Mouse (Mus musculus) brain, adult 2 months (tissue): ENCODE measurements at regions not wholly inside any gene's neighbourhood (a gene's known extent, or its start where the extent isn't known, plus 50 kb on each side); places are given as distances from the start of the nearest gene placed in this dataset.

Experiments used
- DNase-seq: peaks from one replicate; pipeline ENCODE4 v3.0.0; 2011; ENCODE audit warnings: low read depth, low spot score

DNA sequence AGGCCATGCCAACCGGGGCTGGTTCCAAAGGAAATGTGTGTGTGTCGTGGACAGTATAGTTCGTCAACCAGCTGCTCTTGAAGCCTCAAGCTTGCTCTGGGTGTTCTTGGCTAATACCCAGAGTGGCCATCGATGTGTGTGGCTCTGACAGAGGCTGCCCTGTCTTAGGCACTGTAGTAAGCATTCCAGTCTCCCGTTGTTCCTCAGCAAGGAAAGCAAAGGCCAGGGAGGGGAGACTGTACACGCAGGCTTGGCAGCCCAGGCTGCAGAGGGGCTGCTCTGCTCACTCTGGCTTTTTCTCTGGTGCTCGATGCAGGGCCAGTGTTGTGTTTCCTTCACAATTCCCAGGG is 106.1 kb upstream of the Unc5b start:
- no peak for DNase-seq

DNA sequence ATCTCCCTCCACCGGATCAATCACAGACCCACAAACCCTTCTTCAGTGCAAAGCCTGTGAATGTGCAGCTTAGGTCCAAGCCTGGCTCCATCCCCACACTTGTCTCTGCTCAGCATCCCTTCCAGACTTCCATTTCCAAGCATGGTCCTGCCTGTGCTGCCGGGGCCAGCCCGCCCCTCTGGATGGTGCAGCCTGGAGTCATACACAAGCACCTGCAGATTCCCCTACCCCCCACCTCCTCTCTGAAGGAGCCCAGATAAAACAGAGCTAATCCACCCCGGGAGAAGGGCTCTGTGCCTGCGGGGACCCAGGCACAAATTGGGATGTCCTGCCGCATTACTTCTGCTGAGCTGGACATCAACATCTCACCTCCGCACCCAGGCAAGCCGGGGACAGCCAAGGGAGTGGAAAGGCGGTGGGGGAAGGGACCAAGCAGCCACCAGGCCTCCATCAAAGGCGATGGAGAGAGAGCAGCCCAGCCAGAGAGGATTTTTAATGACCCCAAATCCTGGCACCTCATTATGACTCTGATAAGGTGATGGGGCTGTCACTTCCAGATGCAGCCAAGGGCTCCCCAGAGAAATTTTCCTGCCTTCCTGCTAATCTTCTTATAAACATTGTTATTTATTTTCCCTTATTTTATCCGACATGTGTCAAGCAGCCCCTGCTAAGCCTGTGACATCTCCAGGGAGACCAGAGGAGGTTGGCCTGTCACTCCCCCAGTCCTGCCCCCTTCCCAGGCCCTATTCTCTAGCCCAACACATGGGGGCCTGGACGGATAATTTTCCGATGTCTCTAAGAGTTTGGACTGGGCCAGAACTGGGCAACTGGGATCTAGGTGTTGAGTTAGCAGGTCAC is 105.5 kb upstream of the Unc5b start:
- no peak for DNase-seq

DNA sequence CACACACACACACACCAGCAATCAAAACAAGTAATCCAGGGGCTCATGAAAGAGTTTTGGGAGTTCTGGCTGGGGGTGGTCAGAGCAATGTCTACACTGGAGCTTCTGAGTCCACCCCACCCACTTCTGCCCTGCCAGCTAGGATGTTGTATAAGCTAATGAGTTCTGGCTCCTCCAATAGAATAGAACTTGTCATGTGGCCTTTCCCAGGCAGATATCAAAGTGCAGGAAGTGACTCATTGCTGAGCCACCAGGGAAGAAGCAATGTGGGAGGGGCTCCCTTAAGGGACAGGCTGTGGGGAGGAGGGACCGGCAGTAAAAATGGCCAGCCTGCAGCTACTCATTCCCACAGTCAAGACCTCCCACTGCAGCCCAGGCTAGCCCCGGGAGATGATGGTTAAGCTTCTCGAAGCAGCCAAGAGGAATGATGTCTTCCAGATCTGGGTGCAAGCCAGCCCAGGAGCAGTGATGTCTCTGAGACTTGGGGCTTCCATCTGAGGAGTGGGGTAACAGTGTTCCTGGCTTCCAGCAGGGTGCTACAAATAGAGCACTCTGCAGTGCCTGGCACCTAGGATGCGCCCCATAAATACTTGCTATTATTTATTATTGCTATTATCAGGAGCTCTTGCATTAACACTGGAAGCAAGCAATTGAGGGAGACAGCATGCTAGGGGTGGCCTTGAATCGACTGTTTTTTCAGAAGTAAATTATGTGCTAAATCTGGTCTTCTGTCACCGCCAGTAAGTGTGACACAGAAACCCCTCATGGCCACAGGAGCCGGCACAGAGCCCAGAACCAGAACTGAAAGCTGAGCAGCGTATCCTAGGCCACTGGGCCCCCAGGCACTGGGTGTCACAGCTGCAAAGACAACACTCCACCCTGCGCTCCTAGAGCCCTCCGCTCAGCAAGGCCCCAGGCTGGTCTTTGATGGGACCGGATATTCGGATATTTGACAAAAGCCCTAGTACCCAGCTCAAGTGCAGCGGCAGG is 103.2 kb upstream of the Unc5b start:
- peak; percentile 85 for DNase-seq

DNA sequence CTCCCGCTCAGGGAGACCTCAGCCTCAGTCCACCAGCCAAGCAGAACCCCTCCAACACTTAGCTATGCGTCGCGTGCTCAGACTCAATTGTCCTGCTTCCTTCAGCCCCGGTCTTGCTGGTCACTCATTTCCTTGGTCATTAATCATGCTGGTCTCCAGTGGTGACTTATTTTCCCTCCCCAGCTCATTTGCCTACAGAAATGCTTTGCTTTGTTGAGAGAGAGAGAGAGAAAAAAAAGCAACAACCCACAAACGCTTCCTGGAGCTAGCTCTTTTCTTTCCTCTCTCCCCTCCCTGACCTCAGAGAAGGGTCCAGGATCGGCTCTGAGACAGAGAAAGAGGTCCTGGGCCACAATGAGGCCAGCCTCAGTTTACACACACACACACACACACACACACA is 102.5 kb upstream of the Unc5b start:
- no peak for DNase-seq

DNA sequence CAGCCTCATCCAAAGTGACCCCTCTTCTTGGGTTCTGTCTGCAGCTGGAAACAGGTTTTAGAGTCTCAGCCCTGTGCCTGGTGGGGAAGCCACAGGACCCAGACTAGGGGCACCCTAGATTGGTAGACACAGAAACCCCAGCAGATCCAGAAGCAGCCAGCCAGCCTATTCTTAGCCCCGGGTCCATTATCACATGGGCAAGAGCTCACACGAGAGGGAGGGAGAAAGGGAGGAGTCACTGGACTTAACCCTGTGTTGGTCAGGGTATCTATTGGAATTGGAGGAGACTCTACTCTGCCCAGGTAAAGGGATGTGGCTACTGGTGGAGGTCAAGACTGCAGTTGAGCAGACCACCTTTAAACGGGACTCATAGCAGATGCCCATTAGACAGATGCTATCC is 101.5 kb upstream of the Unc5b start:
- no peak for DNase-seq

DNA sequence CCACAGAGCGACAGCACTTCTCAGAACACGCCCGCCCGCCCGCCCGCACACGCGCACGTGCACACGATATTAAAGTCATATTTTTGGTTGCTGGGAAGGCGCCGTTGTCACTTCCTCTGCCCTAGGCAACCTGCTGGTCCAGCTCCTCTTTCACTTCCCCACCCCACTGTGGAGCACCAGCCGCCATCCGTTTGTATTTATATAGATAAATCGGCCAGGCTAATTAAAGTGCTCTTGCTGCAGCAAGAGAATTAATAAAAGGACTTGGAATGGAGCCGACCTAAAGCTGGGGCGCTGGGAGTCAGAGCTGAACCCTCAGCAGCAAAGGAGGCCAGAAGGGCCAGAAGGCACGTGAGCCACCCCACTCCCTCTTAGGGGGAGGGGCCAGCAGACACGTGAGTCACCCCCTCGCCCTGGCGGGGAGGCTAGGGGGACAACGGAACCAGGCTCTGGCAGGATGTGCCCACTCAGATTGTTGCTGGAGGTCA is 100.6 kb upstream of the Unc5b start:
- no peak for DNase-seq

DNA sequence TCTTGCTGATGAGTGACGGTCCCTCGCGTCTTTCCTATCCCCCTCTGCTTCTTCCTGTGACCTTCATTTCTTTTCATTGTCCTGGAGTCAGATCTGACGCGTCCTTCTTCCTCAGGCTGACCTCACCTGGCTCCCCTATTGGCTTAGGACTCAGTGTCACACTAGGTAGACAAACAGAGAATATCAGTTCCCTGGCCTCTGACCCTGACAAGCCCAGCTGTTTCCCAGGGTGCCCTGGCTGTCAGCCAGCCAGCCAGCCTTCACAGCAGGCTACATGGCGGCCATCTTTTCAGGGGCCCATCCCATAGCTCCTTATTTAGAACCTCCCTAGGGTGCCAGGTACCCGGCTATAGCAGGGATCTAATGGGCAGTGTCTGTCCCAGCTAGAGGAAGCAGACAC is 97.3 kb upstream of the Unc5b start:
- DNase-seq, result no peak

DNA sequence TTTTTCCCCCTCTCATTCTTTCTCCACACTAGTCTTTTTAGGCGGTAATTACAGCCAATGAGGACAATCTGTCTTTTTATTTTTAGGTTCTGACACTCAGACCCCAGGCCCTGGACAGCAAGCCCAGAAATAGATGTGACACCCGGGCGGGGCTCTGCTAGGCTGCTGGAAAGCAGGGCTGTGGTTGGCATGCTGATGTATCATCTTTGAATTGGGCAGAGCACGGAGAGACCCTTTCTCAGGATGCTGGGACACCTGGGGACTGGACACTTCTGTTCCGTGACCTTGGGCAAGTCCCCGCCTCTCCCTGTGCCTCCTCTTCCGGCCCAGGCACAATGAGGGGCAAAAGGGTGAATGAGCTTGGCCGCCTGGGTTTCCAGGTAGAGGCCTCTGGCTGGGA is 96.8 kb upstream of the Unc5b start:
- DNase-seq, result no peak

DNA sequence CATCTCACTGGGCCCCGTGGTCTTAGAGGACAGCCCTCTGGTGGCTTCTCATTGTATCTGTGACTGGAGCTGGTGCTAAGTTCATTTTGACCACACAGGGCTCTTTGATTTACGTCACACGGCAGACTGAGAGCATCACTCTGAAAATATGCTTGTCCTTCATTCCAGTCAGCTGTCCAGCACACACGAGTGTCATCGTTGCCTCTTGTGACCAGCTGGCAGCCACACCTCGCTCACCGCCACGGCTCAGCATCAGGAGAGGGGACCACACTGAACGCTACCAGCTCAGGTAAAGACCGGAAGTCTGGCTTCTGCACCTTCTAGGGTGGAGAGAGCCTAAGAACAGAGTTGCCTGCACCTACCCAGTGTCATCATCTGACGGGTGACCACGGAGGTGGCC is 95.3 kb upstream of the Unc5b start:
- DNase-seq, result no peak

DNA sequence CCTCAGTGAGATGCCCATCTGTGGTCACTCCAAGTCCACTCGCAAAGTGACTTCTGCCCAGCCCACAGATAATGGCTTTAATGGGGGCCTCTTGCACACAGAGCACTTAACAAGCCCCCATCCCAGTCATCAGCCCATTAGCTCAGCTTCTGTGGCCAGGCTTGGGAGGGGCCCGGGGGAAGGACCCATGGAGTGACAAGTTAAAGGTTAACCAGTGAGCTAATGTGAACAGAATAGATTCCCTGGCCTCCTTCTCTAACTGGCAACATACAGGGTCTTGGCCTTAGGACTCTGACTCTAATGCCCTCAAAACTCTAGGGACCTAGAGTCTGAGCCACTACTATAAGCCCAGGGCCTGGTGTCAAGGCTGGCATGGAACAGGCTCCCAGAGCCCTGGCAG is 94.3 kb upstream of the Unc5b start:
- DNase-seq, result no peak

DNA sequence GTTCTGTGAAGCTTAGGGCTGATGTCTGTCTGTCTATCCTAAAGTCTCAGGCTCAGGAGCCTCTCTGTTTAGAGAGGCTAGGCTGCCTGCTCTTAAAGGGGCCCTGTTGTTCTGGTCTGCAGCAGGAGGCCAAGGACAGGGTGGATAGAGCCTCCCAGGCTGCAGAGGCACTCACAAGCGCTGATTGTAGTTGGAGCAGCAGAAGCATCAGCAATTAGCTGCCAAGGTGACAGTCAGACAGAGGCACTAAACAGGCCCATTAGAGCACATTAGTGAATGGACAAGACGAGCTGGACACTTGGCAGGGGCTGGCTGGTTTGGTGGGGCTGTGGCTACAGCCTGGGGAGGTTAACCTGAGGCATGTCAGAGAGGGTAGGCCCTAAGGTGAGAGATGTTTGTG is 93.8 kb upstream of the Unc5b start:
- DNase-seq, result no peak

DNA sequence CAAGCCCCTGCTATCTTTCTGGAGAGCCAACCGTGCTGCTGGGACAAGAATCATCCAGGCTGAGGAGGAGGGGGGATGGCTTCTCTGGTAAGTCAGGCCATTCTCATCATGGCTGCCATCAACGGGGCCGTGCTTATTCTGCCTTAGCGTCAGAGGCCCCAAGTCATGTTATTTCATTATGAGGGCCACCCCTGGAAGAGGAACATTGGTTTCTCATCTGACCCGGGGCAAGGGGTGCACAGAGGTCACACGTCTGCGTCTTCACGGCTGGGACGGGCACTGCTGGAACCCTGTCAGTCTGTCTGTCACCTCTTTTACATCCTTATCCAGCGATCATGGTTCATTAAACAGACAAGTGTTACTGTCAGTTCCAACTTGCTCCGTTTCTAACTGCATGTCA is 92.4 kb upstream of the Unc5b start:
- DNase-seq, result no peak

DNA sequence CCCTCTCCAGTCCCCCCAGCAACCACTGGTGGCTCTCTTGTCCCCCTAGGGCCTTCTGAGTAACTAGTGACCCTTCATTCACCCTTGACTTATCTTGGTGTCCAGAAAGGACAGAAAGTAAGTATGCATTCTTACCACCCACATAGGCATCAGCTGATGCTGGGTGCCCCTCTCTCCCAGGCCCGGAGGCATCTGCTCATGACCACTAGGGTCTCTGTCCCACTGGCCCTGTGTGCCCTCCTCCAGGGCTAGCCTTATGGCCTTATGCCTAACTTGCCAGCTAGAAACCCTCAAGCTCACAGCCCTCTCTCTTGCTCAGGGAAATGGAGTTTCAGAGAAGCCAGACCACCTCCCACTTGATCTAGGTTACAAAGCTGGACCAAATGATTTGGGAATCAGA is 89.2 kb upstream of the Unc5b start:
- no peak for DNase-seq

DNA sequence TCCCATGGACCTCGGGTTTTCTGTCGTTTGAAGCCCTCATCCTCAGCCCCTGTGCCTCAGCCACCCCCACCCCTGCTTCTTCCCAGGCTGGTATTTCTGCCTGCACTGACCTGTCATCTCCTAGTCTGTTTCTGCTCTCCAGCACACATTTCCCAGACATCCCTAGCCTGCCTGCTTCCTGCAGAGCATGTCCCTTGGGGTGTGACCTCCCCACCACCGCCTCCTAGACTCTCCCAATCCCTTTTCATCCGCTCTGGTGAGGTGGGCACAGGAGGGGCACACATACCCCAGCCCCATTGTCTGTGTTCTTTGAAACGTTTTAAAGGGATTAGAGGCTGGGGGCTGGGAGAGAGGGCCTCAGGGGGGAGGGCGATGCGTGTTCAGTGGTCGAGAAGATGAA is 86.6 kb upstream of the Unc5b start:
- no peak for DNase-seq

DNA sequence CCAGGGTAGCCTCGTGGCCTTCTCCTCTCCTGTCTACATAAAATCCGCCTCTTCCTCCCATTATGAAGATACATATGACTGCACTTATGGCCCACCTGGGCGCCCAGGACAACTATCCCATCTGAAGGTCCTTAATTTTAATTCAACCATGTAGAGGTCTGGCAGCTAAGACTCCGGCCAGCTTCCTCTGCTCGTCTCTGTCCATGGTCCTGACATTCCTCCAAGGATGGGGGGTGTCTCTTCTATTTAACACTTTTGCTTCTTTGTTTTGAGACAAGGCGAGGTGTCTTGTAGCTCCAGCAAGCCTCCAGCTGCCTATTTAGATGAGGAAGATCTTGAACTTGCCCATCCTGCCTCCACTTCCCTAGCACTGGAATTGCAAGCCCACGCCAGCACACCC is 83.0 kb upstream of the Unc5b start:
- no peak for DNase-seq

DNA sequence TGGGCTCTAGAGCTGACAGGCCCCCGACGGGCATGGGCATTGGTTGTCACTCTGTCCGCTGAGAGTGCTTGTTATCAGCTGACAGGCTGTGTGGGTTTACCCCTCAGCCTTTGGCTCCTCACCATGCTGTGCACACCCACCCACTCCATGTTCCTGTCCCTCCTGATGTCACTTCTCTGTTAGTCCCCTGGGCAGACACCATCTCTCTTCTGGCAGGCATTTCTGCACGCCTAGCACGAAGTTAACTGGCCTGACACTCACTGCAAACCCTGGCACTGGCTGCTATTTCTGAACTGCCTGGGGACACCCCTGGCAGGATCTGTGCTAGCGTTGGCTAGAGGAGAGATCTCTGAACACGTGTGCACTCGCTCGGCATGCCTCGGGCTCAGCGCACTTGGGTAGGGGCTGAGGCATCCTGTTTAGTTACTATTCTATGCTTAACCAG is 82.1 kb upstream of the Unc5b start:
- peak; percentile 55 for DNase-seq

DNA sequence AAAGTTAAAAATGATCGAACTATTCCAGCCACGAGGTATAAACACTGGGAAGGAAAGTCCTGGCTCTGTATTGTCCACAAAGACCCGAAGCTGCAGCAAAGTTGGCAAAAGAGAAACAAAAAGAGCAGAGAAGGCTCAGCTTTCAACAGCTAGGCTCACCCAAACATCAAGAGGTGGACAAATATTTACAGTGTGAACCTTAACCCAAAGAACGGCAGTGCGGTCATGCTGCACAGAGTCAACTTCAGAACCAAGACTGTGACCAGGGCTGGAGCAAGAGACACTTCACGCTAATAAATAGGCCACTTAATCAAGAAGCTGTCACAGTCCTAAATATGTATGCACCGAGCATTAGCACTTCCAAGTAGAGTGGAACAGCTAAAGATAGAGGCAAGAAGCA is 73.0 kb upstream of the Unc5b start:
- DNase-seq, result no peak

DNA sequence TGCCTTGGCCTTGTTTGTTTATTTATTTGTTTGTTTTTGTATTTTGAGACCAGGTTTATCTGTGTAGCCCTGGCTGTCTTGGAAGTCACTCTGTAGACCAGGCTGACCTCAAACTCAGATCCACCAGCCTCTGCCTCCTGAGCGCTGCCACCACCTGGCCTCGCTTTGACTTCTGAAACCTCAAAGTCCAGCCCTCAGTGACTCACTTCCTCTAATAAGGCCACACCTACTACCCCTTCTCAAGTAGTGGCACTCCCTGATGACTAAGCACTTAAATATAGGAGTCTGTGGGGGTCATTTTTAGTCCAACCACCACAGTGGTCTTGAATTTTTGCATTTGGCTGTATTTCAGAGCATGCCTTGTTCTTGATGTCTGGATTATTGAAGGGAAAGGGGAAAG is 69.6 kb upstream of the Unc5b start:
- no peak for DNase-seq

DNA sequence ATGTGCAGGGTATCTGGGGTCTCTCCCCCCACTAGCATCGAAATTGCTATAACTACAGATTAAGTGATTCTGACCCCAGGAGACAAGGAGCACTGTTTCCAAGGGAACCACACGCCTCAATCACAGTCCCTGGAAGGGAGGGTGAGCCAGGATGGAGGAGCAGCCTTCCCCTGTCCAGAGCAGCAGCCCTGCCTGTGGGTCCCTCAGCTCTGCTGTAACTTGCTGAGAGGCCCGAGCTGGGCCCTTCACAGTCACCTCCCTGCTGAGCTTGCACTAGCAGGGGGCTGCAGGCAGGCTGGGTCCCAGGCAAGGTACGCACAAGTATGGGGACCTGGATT is 62.4 kb upstream of the Unc5b start:
- no peak for DNase-seq

DNA sequence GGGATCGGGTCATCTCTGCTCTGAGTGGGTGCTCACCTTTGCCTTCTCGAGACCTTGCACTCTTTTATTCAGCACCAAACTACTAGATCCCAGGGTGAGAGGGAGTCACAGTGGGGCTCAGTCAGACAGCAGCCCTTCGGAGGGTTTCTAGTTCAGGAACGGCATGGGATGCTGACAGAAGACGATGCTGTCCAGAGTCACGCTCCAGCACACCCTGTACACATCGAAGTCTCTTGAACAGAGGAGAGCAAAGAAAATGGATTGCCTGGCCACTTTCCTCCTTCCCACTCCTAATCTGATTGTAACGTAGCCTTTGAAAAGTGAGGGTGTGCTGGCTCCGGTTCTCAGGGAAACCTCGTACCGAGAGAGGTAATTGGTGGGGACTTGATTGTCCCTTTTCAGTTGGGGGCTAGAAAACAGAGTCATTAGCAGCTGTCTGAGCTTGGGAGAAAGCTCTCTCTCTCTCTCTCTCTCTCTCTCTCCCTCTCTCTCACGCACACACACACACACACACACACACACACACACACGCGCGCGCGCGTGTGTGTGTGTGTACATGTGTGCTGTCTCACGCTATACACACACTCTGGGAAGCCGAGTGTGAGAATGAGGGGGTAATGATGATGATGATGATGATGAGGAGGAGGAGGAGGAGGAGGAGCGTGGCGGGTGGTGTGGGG is 61.9 kb upstream of the Unc5b start:
- DNase-seq, result no peak

DNA sequence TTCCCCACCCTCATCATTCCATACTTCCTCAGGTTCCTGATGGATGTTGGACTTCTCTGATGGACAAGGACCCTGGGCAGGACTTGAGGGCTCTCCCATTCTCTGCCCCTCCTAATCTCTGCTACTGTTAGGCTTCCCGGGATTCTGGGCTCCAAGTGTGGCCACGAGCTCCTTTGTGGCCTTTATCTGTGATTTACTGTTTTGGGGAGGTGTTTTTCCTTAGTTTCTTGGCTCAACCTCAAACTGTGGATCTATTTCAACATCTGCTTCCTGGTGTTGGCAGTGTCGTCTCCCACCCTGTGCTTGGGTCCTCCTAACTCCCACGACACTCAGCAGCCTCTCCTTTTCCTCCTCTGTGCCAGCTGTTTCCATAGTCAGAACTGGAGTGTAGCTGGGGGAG is 61.3 kb upstream of the Unc5b start:
- DNase-seq, result no peak

DNA sequence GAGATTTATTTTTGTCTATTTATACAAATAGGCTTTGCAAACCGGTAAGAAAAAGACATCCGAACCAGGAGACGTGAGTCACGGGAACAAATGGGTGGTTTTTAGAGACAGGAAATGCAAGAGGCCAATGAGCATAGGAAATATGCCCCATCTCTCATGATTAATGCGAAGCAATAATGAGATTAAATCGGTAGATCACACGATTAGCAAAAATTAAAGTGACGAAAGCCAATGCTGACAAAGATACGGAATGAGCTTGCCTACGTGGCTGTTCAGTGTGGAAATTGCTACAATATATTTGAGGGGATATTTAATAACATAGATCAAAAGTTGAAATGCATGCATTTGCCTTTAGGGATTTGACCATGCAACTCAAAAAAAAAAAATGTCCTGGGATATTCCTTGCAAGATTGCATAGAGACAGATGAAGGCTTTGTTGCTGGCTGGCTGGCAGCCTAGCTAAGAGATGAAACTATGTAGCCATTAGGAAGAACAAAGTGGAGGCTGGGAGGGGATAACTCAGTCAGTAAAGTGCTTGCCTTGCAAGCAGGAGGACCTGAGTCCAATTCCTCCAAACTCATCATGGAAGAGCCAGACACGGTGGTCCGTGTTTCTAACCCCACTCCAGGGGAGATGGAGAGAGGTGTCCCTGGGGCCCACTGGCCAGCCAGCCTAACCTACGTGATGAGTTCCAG is 60.2 kb upstream of the Unc5b start:
- DNase-seq, result peak; percentile 16
